Mouse (Mus musculus) midbrain, embryonic 13.5 days (tissue): ENCODE measurements around the gene Zmat5. TPM values are rescaled to one million over a fixed set of nuclear protein-coding genes. Genes with fewer than 3 reads are reported as not detected.

Experiments used
- polyA plus RNA-seq: library from polyadenylated mRNA; unstranded; fragments of >200 nt; fragmentation: Nextera tagmentation; extraction: Ambion mirVana; gene quantifications from 2 replicates; pipeline ENCODE4 v1.2.1, GENCODE M21; 2015

The Zmat5 gene
- polyA plus RNA-seq, 1 experiment from 2014 or later = 72.9 TPM

Other genes with a start within 250 kb of the Zmat5 start
- 38.8 and 43.4 TPM in 2 replicates for gene Mtmr3, start 109.8 kb upstream of the Zmat5 start, polyA plus RNA-seq
- gene Gm11032, start 84.6 kb upstream of the Zmat5 start, polyA plus RNA-seq = not detected in 2 replicates
- 23.1 and 23.8 TPM in 2 replicates for gene Ascc2, start 66.9 kb upstream of the Zmat5 start, polyA plus RNA-seq
- gene Uqcr10, start 336 bp upstream of the Zmat5 start, polyA plus RNA-seq = 524 and 547 TPM in 2 replicates
- 0.69 and 1.0 TPM in 2 replicates for gene Cabp7, start 42.1 kb downstream of the Zmat5 start, polyA plus RNA-seq
- 60.1 and 61.3 TPM in 2 replicates for gene Nf2, start 144.9 kb downstream of the Zmat5 start, polyA plus RNA-seq
- 139 and 142 TPM in 2 replicates for gene Nipsnap1, start 169.3 kb downstream of the Zmat5 start, polyA plus RNA-seq
- gene Thoc5, start 190.6 kb downstream of the Zmat5 start, polyA plus RNA-seq = 63.3 and 65.1 TPM in 2 replicates
- gene Nefh, start 243.4 kb downstream of the Zmat5 start, polyA plus RNA-seq = 1.2 TPM in 2 replicates